Mouse (Mus musculus) hindbrain, embryonic 10.5 days (tissue): ENCODE results near the gene Cdc14a. TPM values are rescaled to one million over a fixed set of nuclear protein-coding genes. Genes with fewer than 3 reads are reported as not detected.

Experiments used
- DNase-seq: peaks from one replicate; pipeline ENCODE4 v3.0.0-alpha.2; 2017; ENCODE audit warnings: low spot score
- H3K27ac ChIP-seq: fragments of 300-500 bp; sonication (generic); 2 replicates; pipeline ENCODE4 v1.5.1; 2016; ENCODE audit warnings: mild to moderate bottlenecking, moderate library complexity
- H3K27me3 ChIP-seq: fragments of 300-500 bp; sonication (generic); 2 replicates; pipeline ENCODE4 v1.6.1; 2016; ENCODE audit warnings: mild to moderate bottlenecking; ENCODE audit not compliant: poor library complexity, insufficient read depth, severe bottlenecking
- H3K36me3 ChIP-seq: fragments of 300-500 bp; sonication (generic); 2 replicates; pipeline ENCODE4 v1.6.1; 2016; ENCODE audit warnings: mild to moderate bottlenecking, moderate library complexity
- H3K4me1 ChIP-seq: fragments of 300-500 bp; sonication (generic); replicated peaks from 2 replicates; pipeline ENCODE4 v1.6.1; 2016; ENCODE audit warnings: mild to moderate bottlenecking
- H3K4me3 ChIP-seq: fragments of 300-500 bp; sonication (generic); 2 replicates; pipeline ENCODE4 v1.5.1; 2016; ENCODE audit warnings: mild to moderate bottlenecking, moderate library complexity
- H3K9me3 ChIP-seq: fragments of 300-500 bp; sonication (generic); 2 replicates; pipeline ENCODE4 v1.6.1; 2016; ENCODE audit warnings: mild to moderate bottlenecking, moderate library complexity
- WGBS: fragments of 180-500 bp; shearing (Covaris S2); methylation state at CpG from one replicate; pipeline ENCODE4 v1.1.7; 2016; 5-methylcytosine and 5-hydroxymethylcytosine counted together
- polyA plus RNA-seq: library from polyadenylated mRNA; unstranded; fragments of >200 nt; fragmentation: Nextera tagmentation; extraction: Ambion mirVana; gene quantifications from 2 replicates; pipeline ENCODE4 v1.2.1, GENCODE M21; 2016

Gene Cdc14a
- polyA plus RNA-seq, 1 experiment from 2014 or later, result 14.4 TPM

DNA sequence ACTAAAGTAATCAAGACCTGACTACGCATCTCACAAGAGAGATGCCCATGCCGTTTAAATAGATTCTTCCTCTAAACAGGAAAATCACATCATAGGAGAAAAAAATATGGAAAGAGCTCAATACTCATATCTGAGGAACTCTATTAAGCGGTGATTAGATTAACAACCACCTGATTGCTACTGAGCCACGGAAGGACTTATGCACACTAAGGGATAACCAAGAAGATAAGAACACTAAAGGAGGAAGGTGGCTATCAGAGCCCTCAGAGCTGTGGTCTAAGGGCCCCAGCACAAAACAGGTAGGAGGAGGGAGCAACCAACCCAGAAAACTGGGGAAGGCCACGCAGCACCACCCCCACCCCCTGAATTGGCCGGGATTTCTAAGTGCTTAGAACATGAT lies 37.5 kb downstream of the Cdc14a start:
- Histone ChIP-seq H3K9me3 (no peaks in the 10 kb centered on the region), H3K4me3 (no peak overlapping the region), H3K4me1 (no peaks in the 10 kb centered on the region), H3K36me3 (peaks cover 58% of the 10 kb centered on the region), H3K27me3 (no peaks in the 10 kb centered on the region), H3K27ac (no peak overlapping the region)
- DNase-seq, result no peak
- 91% methylated on average over 6 of the region's 6 CpGs for WGBS

DNA sequence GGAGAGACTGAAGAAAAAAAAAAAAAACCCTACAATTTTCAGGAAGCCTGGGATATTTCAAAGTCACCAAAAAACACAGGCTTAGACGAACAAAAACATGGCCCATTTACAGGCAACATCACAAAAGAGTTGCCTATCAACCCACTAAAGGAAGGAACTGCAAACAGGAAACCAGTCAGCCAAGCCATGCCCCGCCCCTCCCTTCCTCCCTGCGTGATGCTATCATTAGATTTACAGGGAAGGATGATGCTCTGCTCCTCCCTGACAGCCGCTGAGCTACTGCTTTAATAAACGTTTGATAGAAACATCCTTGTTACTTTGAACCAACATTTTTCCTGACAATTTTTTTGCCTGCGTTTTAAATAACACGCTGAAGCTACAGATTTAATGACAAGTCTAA lies 39.5 kb downstream of the Cdc14a start:
- H3K27me3 ChIP-seq, result no peaks in the 10 kb centered on the region
- H3K4me1 ChIP-seq, result no peaks in the 10 kb centered on the region
- H3K36me3 ChIP-seq, result peaks cover 51% of the 10 kb centered on the region
- no peak overlapping the region for H3K4me3 ChIP-seq
- DNase-seq, result no peak
- 88% methylated on average over 7 of the region's 7 CpGs for whole genome bisulfite sequencing
- H3K9me3 ChIP-seq, result no peaks in the 10 kb centered on the region
- no peak overlapping the region for H3K27ac ChIP-seq

DNA sequence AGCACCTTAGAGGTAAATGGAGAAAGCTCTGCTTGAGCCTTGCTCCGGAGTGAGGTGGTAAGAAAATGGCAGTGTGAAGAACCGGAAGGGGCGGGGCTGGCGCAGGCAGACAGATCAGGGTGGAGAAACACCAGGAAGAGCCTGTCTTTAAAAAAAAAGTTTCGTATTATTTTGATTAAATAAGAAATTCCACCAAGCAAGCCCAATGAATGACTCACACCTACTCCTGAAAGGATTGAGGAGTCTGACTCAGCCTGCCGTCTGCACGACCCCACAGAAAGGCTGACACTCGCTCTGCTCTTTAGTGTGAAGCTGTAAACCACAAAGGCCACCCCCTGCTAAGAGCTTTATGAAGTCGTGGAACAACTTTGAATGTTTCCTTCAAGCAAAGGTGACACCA lies 43.5 kb downstream of the Cdc14a start:
- H3K4me1 ChIP-seq, result 0 out of 2 replicates have a peak, but pooled peaks cover 4% of the 10 kb centered on the region
- H3K4me3 ChIP-seq, result no peak overlapping the region
- H3K9me3 ChIP-seq, result no peaks in the 10 kb centered on the region
- H3K36me3 ChIP-seq, result peaks cover 27% of the 10 kb centered on the region
- H3K27me3 ChIP-seq, result no peaks in the 10 kb centered on the region
- H3K27ac ChIP-seq, result no peak overlapping the region
- WGBS, result 59% methylated on average over 9 of the region's 9 CpGs
- DNase-seq, result no peak

DNA sequence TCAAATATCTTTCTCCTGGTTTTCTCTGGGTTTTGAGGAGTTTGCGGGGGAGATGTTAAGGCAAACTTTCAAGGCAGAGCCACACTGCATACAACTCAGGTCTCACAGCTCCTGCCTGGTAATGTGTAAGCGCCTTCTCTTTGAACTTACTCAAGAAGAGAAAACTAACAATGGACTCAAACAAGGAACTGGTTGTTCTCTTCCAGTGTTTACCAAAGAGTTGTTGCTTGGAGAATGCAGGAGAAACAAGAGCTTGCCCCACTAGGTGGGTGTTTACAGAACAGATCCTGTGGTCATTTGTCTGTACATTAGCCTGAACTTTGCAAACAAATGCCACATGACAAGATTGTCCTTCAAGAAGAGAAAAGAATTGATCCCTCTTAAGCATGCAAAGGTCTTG lies 48.4 kb downstream of the Cdc14a start:
- H3K9me3 ChIP-seq, result no peaks in the 10 kb centered on the region
- 87% methylated on average over 2 of the region's 2 CpGs for WGBS
- no peak for DNase-seq
- H3K4me1 ChIP-seq, result 0 out of 2 replicates have a peak, but pooled peaks cover 4% of the 10 kb centered on the region
- no peaks in the 10 kb centered on the region for H3K27me3 ChIP-seq
- H3K4me3 ChIP-seq, result no peak overlapping the region
- no peak overlapping the region for H3K27ac ChIP-seq
- H3K36me3 ChIP-seq, result peaks cover 13% of the 10 kb centered on the region

DNA sequence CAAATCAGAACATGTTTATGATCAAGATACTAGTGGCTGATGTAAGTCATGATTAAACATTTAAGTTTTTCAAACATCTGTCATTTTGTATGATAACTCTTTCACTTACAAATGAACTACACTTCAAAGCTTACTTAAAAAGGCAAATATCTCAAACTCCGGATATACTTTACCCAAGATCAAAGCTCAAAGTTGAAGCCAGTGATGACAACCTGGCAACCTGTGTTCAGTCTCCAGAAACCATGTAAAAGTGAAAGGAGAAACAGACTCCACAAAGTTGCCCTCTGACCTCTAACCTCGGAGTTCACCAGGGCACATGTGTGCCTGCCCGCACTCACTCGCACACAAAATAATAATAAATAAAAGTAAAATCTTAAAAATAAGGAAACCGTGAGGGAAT lies 49.3 kb downstream of the Cdc14a start:
- WGBS, result 74% methylated on average over 5 of the region's 5 CpGs
- Histone ChIP-seq H3K9me3 (no peaks in the 10 kb centered on the region), H3K4me1 (0 out of 2 replicates have a peak, but pooled peaks cover 4% of the 10 kb centered on the region), H3K27ac (no peak overlapping the region), H3K4me3 (no peak overlapping the region), H3K36me3 (peaks cover 7% of the 10 kb centered on the region; the same call in 1 of the 2 replicates), H3K27me3 (no peaks in the 10 kb centered on the region)
- DNase-seq, result no peak

DNA sequence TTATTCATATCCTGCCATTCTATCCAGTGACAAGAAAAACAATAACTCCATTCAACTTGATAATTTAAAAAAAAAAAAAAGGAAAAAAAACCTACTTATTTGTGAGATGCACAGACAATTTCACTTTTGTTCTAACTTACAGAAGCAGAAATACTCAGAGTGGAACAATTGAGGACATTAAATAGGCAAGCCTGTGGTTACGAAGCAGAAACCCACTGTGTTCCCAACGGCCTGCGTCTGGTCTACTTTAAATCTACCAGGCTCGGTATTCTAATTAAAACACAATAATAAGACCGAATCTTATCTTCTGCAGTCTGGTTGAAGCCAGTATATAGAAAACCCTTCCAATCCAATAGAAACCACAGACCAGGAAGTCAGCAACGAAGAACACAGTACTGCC lies 50.6 kb downstream of the Cdc14a start:
- H3K27ac ChIP-seq, result no peak overlapping the region
- 0 out of 2 replicates have a peak, but pooled peaks cover 9% of the 10 kb centered on the region for H3K4me1 ChIP-seq
- no peaks in the 10 kb centered on the region for H3K9me3 ChIP-seq
- peaks cover 5% of the 10 kb centered on the region; the same call in 1 of the 2 replicates for H3K36me3 ChIP-seq
- DNase-seq, result no peak
- no peak overlapping the region for H3K4me3 ChIP-seq
- WGBS, result 88% methylated on average over 6 of the region's 6 CpGs
- H3K27me3 ChIP-seq, result no peaks in the 10 kb centered on the region

DNA sequence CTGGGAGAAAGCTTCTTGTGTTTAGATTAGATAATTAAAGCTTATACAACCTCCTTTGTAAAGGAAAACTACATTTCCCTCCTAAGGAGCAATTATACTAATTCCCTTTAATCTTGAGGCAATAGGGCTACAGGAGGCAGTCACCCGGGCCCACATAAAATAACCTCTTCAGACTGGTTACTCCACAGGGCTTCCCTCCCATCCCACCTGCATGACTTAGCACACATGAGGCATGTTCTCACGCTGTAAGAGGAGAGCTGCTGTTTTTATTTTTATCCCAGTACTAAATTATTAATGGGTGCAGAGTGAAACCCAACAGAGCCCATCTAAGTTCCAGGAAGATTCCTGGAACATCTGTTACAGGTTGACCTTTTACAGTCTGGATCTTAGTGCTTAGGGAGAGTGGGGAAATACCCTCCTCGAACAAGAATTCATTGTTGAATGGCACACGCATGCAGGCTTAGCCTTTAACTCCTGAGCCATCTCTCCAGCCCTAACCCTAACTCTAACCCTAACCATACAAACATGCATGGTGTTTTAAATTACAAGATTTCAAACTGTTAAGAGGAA lies 54.9 kb downstream of the Cdc14a start:
- H3K27me3 ChIP-seq, result no peaks in the 10 kb centered on the region
- no peak overlapping the region for H3K4me3 ChIP-seq
- WGBS, result 45% methylated on average over 4 of the region's 4 CpGs
- DNase-seq, result no peak
- H3K9me3 ChIP-seq, result no peaks in the 10 kb centered on the region
- H3K4me1 ChIP-seq, result 0 out of 2 replicates have a peak, but pooled peaks cover 4% of the 10 kb centered on the region
- H3K27ac ChIP-seq, result no peak overlapping the region
- H3K36me3 ChIP-seq, result peaks cover 25% of the 10 kb centered on the region; the same call in 1 of the 2 replicates

DNA sequence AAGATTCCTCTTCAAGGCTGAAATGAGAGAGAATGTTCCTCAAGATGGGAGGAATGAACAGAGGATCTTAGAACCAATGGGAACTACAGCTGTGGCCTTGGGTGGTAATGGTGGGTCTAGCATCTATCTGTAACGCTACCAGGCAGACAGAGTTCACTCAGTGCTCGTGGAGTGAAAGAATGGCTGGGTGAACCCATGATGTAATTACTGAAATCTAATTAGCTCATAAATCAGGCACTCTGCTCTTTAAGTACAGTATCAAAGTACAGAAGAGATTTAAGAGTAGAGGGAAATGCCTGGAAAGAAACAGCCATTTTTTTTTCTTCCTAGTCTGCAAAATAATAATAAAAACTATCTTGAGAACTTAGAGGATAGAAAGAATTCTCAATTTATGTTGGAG lies 57.7 kb downstream of the Cdc14a start:
- 89% methylated on average over 2 of the region's 2 CpGs for WGBS
- H3K4me1 ChIP-seq, result 0 out of 2 replicates have a peak, but pooled peaks cover 4% of the 10 kb centered on the region
- H3K36me3 ChIP-seq, result peaks cover 35% of the 10 kb centered on the region
- no peak overlapping the region for H3K27ac ChIP-seq
- no peaks in the 10 kb centered on the region for H3K27me3 ChIP-seq
- H3K9me3 ChIP-seq, result no peaks in the 10 kb centered on the region
- no peak for DNase-seq
- H3K4me3 ChIP-seq, result no peak overlapping the region

DNA sequence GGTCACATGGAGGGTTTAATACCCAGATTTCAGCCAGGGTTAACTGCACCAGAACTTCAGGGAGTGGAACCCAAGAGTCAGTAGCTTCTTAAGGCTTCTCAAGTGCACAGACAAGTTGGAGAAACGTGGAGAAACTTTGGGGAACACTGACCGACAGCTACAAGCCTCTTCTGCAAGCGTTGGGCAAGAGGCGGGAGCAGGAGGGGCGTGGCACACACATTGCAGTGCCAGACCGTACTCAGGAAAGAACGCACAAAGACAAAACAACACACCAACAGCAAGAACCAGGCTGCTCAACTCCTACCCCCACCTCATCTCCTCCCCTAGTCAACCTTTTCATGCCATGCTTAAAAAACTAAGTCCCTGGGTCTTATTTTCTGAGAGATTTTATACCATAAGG lies 61.9 kb downstream of the Cdc14a start:
- H3K9me3 ChIP-seq, result no peaks in the 10 kb centered on the region
- no peaks in the 10 kb centered on the region for H3K27me3 ChIP-seq
- no peak overlapping the region for H3K4me3 ChIP-seq
- 86% methylated on average over 7 of the region's 7 CpGs for WGBS
- no peaks in the 10 kb centered on the region for H3K4me1 ChIP-seq
- H3K27ac ChIP-seq, result no peak overlapping the region
- H3K36me3 ChIP-seq, result peaks cover 41% of the 10 kb centered on the region
- DNase-seq, result no peak

DNA sequence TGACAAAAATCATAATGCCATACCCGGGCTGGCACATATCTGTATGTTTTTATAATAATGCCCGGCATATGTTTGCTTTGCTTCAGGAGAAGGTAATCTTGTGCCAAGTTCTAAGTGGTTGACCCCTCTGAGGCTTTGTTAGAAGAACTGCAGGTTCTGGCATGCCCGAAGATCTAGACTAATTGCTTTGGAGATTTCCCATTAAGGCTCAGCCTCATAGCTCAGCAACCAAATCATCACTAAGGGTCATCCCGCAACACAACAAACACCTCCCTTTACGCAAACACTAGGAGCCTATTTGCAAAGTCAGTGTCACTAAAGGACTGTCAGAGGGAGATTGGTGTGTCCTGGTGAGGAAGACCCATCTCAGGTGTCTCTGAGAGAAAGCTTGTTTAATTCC lies 62.7 kb downstream of the Cdc14a start:
- WGBS, result 95% methylated on average over 5 of the region's 5 CpGs
- H3K4me1 ChIP-seq, result no peaks in the 10 kb centered on the region
- DNase-seq, result no peak
- H3K4me3 ChIP-seq, result no peak overlapping the region
- no peaks in the 10 kb centered on the region for H3K27me3 ChIP-seq
- no peaks in the 10 kb centered on the region for H3K9me3 ChIP-seq
- H3K27ac ChIP-seq, result no peak overlapping the region
- H3K36me3 ChIP-seq, result peaks cover 33% of the 10 kb centered on the region

DNA sequence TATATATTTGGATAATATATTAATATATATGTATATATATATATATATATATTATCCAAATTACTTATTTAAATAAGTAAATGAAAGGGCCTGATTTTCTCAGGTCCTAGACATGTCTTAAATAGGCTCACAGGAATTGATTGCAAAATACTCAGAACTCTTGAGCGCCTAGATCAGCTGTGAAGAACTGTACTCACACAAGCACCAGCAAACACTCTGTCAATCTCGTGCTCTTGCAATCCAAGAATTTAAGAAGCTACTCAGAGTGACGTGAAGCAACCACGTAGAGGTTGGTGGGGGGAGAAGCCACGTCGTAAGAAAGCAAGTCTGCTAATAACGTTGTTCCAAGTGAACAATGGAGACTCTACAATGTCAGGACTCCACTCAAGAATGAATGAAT lies 66.0 kb downstream of the Cdc14a start:
- no peaks in the 10 kb centered on the region for H3K9me3 ChIP-seq
- H3K36me3 ChIP-seq, result peaks cover 19% of the 10 kb centered on the region; the same call in 1 of the 2 replicates
- no peak for DNase-seq
- no peak overlapping the region for H3K4me3 ChIP-seq
- no peak overlapping the region for H3K27ac ChIP-seq
- WGBS, result 91% methylated on average over 7 of the region's 7 CpGs
- no peaks in the 10 kb centered on the region for H3K27me3 ChIP-seq
- H3K4me1 ChIP-seq, result no peaks in the 10 kb centered on the region

DNA sequence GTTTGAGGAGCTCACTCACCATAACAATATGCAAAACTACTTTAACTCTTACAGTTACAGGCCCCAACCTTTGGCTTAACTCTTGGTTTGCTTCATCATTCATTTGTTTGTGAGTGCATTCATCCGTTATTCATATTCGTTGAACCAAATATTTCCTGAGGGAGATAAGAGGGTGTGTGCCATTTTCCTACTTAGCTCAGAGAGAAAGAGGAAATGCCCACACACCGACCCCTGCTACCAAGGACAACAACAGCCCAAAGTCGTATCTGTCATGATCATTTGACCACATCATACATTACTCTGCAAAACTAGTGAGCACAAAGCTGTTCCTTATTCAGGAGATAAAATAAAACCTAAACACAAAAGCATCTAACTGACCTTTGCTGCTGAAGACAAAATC lies 66.7 kb downstream of the Cdc14a start:
- 0 out of 2 replicates have a peak, but pooled peaks cover 2% of the 10 kb centered on the region for H3K4me1 ChIP-seq
- H3K4me3 ChIP-seq, result no peak overlapping the region
- no peaks in the 10 kb centered on the region for H3K27me3 ChIP-seq
- H3K9me3 ChIP-seq, result no peaks in the 10 kb centered on the region
- H3K27ac ChIP-seq, result no peak overlapping the region
- peaks cover 19% of the 10 kb centered on the region; the same call in 1 of the 2 replicates for H3K36me3 ChIP-seq
- 88% methylated on average over 4 of the region's 4 CpGs for WGBS
- no peak for DNase-seq

DNA sequence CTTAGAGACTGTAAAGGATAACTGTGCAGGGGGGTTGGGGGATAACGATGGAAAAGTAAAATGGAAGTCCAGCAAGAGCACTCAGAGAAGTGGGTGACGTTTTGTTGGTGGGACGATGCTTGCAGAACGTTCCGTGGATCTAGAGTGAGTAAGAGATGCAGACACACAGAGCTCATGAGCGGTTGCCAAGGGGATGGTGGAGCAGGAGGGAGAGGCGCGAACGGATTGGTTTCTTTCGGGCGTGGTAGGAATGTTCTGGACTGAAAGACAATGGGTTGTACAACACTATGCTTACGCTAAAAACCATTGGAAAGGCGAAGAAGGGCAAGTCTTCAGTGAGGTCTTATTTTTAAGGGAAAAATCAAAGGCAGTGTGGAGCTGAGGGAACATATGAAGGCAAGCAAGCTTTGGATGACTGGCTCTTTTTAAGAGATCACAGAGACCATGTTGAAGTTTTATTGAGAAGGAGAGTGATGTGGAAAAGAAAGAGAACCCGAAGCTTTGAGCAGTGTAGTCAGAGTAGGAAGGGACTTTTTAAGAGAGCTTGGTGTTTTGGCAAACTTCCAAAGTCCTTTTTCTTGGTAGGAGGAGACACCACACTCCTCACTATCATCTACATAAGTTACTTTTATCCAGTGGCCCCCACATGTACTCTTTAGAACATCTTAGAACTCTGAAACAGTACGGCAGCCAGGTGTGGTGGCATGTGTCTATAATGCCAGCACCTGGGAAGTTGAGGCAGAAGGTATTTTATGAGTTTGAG lies 68.6 kb downstream of the Cdc14a start:
- 0 out of 2 replicates have a peak, but pooled peaks cover 10% of the 10 kb centered on the region for H3K36me3 ChIP-seq
- H3K27me3 ChIP-seq, result no peaks in the 10 kb centered on the region
- no peak for DNase-seq
- no peak overlapping the region for H3K4me3 ChIP-seq
- 91% methylated on average over 15 of the region's 15 CpGs for WGBS
- H3K27ac ChIP-seq, result no peak overlapping the region
- H3K9me3 ChIP-seq, result no peaks in the 10 kb centered on the region
- H3K4me1 ChIP-seq, result peaks cover 2% of the 10 kb centered on the region; the same call in 1 of the 2 replicates
